Mouse (Mus musculus): Measurements from ENCODE around the gene Plcl2. TPM values are rescaled to one million over a fixed set of nuclear protein-coding genes. Genes with fewer than 3 reads are reported as not detected.

The Plcl2 gene
- polyA plus RNA-seq, 1 experiment from 2014 or later, result 4.8 TPM

- Histone ChIP-seq H3K4me1 (replicated peaks; ENCODE audit: control insufficient read depth, insufficient read depth, low read length) (no peaks in the 10 kb centered on the region), H3K27ac (ENCODE audit: low read depth, low read length) (no peak overlapping the region), H3K9ac (ENCODE audit: low read depth, low read length) (no peak overlapping the region), H3K9me3 (ENCODE audit: control insufficient read depth) (no peaks in the 10 kb centered on the region), H3K4me3 (ENCODE audit: low read depth, low read length) (no peak overlapping the region), H3K36me3 (ENCODE audit: control insufficient read depth, insufficient read depth) (no peaks in the 10 kb centered on the region), H3K27me3 (replicated peaks; ENCODE audit: control insufficient read depth, insufficient read depth, low read length) (no peaks in the 10 kb centered on the region), H3K4me2 (replicated peaks; ENCODE audit: low read depth) (no peak overlapping the region)
- no peak for ATAC-seq
- 94% methylated on average over 14 of the region's 14 CpGs for WGBS
- no peak for TF ChIP-seq CTCF (IDR thresholded peaks at IDR 0.05; ENCODE audit: low read depth)
These were observed 168.1 kb downstream of the Plcl2 start for GRCm38 (mm10) chr17:50677334-50677733.

- no peaks in the 10 kb centered on the region for H3K36me3 ChIP-seq (ENCODE audit: control insufficient read depth, insufficient read depth)
- ATAC-seq, result peak; percentile 35
- WGBS, result 53% methylated on average over 10 of the region's 10 CpGs
- no peak overlapping the region for H3K9ac ChIP-seq (ENCODE audit: low read depth, low read length)
- H3K4me1 ChIP-seq (replicated peaks; ENCODE audit: control insufficient read depth, insufficient read depth, low read length), result 0 out of 2 replicates have a peak, but pooled peaks cover 4% of the 10 kb centered on the region
- no peak for TF ChIP-seq CTCF (IDR thresholded peaks at IDR 0.05; ENCODE audit: low read depth)
- H3K4me3 ChIP-seq (ENCODE audit: low read depth, low read length), result no peak overlapping the region
- no peaks in the 10 kb centered on the region for H3K27me3 ChIP-seq (replicated peaks; ENCODE audit: control insufficient read depth, insufficient read depth, low read length)
- no peaks in the 10 kb centered on the region for H3K9me3 ChIP-seq (ENCODE audit: control insufficient read depth)
- H3K4me2 ChIP-seq (replicated peaks; ENCODE audit: low read depth), result 0 out of 2 replicates have a peak overlapping the region, but pooled peaks have one; percentile 10
- H3K27ac ChIP-seq (ENCODE audit: low read depth, low read length), result no peak overlapping the region
These were observed 168.9 kb downstream of the Plcl2 start for GRCm38 (mm10) chr17:50677978-50678712.

GRCm38 (mm10) chr17:50678748-50679147 lies 169.5 kb downstream of the Plcl2 start:
- Histone ChIP-seq H3K9ac (ENCODE audit: low read depth, low read length) (no peak overlapping the region), H3K4me1 (replicated peaks; ENCODE audit: control insufficient read depth, insufficient read depth, low read length) (0 out of 2 replicates have a peak, but pooled peaks cover 4% of the 10 kb centered on the region), H3K4me3 (ENCODE audit: low read depth, low read length) (no peak overlapping the region), H3K27ac (ENCODE audit: low read depth, low read length) (no peak overlapping the region), H3K9me3 (ENCODE audit: control insufficient read depth) (no peaks in the 10 kb centered on the region), H3K4me2 (replicated peaks; ENCODE audit: low read depth) (no peak overlapping the region), H3K27me3 (replicated peaks; ENCODE audit: control insufficient read depth, insufficient read depth, low read length) (no peaks in the 10 kb centered on the region), H3K36me3 (ENCODE audit: control insufficient read depth, insufficient read depth) (no peaks in the 10 kb centered on the region)
- TF ChIP-seq CTCF (IDR thresholded peaks at IDR 0.05; ENCODE audit: low read depth), result no peak
- WGBS, result 69% methylated on average over 2 of the region's 2 CpGs
- ATAC-seq, result no peak

- WGBS, result 88% methylated on average over 12 of the region's 12 CpGs
- Histone ChIP-seq H3K9me3 (ENCODE audit: control insufficient read depth) (no peaks in the 10 kb centered on the region), H3K9ac (ENCODE audit: low read depth, low read length) (no peak overlapping the region), H3K4me2 (replicated peaks; ENCODE audit: low read depth) (no peak overlapping the region), H3K27ac (ENCODE audit: low read depth, low read length) (no peak overlapping the region), H3K27me3 (replicated peaks; ENCODE audit: control insufficient read depth, insufficient read depth, low read length) (no peaks in the 10 kb centered on the region), H3K36me3 (ENCODE audit: control insufficient read depth, insufficient read depth) (no peaks in the 10 kb centered on the region), H3K4me3 (ENCODE audit: low read depth, low read length) (no peak overlapping the region), H3K4me1 (replicated peaks; ENCODE audit: control insufficient read depth, insufficient read depth, low read length) (peaks cover 12% of the 10 kb centered on the region; the same call in 1 of the 2 replicates)
- TF ChIP-seq CTCF (IDR thresholded peaks at IDR 0.05; ENCODE audit: low read depth), result no peak
- no peak for ATAC-seq
These were observed 170.7 kb downstream of the Plcl2 start for GRCm38 (mm10) chr17:50679613-50680534.

- no peaks in the 10 kb centered on the region for H3K36me3 ChIP-seq (ENCODE audit: control insufficient read depth, insufficient read depth)
- no peak overlapping the region for H3K4me3 ChIP-seq (ENCODE audit: low read depth, low read length)
- H3K9me3 ChIP-seq (ENCODE audit: control insufficient read depth), result no peaks in the 10 kb centered on the region
- ATAC-seq, result no peak
- no peak for TF ChIP-seq CTCF (IDR thresholded peaks at IDR 0.05; ENCODE audit: low read depth)
- no peaks in the 10 kb centered on the region for H3K27me3 ChIP-seq (replicated peaks; ENCODE audit: control insufficient read depth, insufficient read depth, low read length)
- H3K4me1 ChIP-seq (replicated peaks; ENCODE audit: control insufficient read depth, insufficient read depth, low read length), result peaks cover 14% of the 10 kb centered on the region; the same call in 1 of the 2 replicates
- H3K4me2 ChIP-seq (replicated peaks; ENCODE audit: low read depth), result no peak overlapping the region
- H3K27ac ChIP-seq (ENCODE audit: low read depth, low read length), result no peak overlapping the region; the same call in 1 of the 2 replicates
- H3K9ac ChIP-seq (ENCODE audit: low read depth, low read length), result no peak overlapping the region
- 40% methylated on average over 3 of the region's 3 CpGs for WGBS
These were observed 173.5 kb downstream of the Plcl2 start for GRCm38 (mm10) chr17:50682696-50683095.

Measured in intestine, postnatal 0 days (tissue).